Mouse (Mus musculus): ENCODE data around the gene Rbpjl. TPM values are rescaled to one million over a fixed set of nuclear protein-coding genes. Genes with fewer than 3 reads are reported as not detected.

Gene Rbpjl
- polyA plus RNA-seq, 1 experiment = 0.24 TPM

DNA sequence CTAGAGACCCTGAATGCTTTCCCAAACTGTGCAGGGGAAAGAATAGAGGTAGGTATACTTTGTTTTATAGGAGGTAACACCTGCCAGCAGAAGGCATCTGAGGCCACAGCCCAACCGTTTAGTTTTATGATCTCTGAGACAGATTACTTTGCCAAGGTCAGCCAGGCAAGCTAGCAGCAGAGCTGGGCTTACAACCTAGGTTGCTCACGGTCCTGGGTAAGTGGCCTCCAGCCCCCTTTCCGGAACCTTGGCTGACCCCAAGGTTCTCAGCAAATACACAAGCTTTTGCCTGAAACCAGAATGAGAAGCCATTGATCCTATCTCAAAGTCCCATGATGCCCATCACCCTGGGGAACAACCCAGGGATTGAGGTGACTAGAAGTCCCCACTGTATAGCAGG is 31.7 kb downstream of the Rbpjl start:
- no peaks in the 10 kb centered on the region for H3K36me3 ChIP-seq (ENCODE audit: control insufficient read depth, insufficient read depth, low read length)
- TF ChIP-seq POLR2A (IDR thresholded peaks at IDR 0.05; ENCODE audit: control insufficient read depth, extremely low read depth, insufficient read depth, low read length, poor library complexity) (no peak), CTCF (IDR thresholded peaks at IDR 0.05; ENCODE audit: borderline replicate concordance, control insufficient read depth, extremely low read depth, insufficient read depth, low read length, poor library complexity) (no peak)
- no peak overlapping the region for H3K4me3 ChIP-seq (ENCODE audit: control insufficient read depth, insufficient read depth, low read length)
- no peaks in the 10 kb centered on the region for H3K27me3 ChIP-seq (ENCODE audit: control insufficient read depth, insufficient read depth, low read length)
- no peak for DNase-seq
- peaks cover 9% of the 10 kb centered on the region; the same call in 1 of the 2 replicates for H3K4me1 ChIP-seq (replicated peaks; ENCODE audit: control insufficient read depth, insufficient read depth, low read length)
- H3K27ac ChIP-seq (ENCODE audit: control insufficient read depth, insufficient read depth, low read length) = no peak overlapping the region
- WGBS = 76% methylated on average over 3 of the region's 3 CpGs

DNA sequence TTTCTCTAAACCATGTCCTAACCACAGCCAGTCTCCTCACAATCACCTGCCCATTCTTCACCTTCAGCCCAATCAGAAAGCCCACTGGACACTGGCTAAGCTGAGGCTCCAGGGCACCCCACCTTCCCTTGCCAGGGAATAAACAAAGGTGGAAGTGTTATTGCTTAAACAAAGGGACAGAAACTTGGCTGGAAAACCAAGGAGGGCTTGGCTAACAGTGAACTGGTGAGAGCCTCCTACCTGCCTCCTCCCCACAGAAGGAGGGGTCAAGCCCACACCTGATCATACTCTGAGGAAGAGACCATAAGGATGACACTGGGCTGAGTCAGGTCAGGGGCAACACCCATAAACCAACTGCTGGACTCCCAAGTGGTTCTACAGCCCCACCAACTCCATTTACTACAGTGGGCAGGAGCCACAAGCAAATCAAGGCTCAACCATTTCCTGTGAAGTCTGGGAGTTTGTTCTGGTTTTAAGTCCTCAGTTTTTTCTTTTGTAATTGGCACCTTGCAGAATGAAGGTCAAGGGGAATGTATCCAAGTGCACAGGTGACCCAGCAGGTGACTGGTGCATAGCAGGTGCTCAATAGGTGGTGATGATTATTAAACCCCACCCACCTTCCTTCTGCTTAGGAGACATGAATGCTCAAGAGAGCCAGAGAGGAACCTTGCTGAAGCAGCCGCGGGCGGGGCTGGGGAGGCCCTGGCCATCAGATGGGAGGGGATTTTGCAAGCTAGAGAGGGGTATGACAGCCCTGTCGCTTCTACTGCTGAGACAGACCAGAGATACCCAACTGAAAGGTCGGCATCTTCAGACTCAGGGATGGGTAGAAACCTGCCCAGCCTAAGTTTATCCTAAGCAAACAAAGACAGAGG is 32.5 kb downstream of the Rbpjl start:
- Histone ChIP-seq H3K4me1 (replicated peaks; ENCODE audit: control insufficient read depth, insufficient read depth, low read length) (peaks cover 15% of the 10 kb centered on the region), H3K36me3 (ENCODE audit: control insufficient read depth, insufficient read depth, low read length) (no peaks in the 10 kb centered on the region), H3K27me3 (ENCODE audit: control insufficient read depth, insufficient read depth, low read length) (no peaks in the 10 kb centered on the region), H3K27ac (ENCODE audit: control insufficient read depth, insufficient read depth, low read length) (no peak overlapping the region), H3K4me3 (ENCODE audit: control insufficient read depth, insufficient read depth, low read length) (no peak overlapping the region)
- TF ChIP-seq CTCF (IDR thresholded peaks at IDR 0.05; ENCODE audit: borderline replicate concordance, control insufficient read depth, extremely low read depth, insufficient read depth, low read length, poor library complexity) (no peak), POLR2A (IDR thresholded peaks at IDR 0.05; ENCODE audit: control insufficient read depth, extremely low read depth, insufficient read depth, low read length, poor library complexity) (no peak)
- 20% methylated on average over 5 of the region's 5 CpGs for WGBS
- DNase-seq = no peak

GRCm38 (mm10) chr2:164436215-164436913 is 33.4 kb downstream of the Rbpjl start:
- Histone ChIP-seq H3K4me3 (ENCODE audit: control insufficient read depth, insufficient read depth, low read length) (no peak overlapping the region), H3K27ac (ENCODE audit: control insufficient read depth, insufficient read depth, low read length) (no peak overlapping the region), H3K4me1 (replicated peaks; ENCODE audit: control insufficient read depth, insufficient read depth, low read length) (peaks cover 24% of the 10 kb centered on the region), H3K27me3 (ENCODE audit: control insufficient read depth, insufficient read depth, low read length) (no peaks in the 10 kb centered on the region), H3K36me3 (ENCODE audit: control insufficient read depth, insufficient read depth, low read length) (no peaks in the 10 kb centered on the region)
- no peak for DNase-seq
- 60% methylated on average over 8 of the region's 8 CpGs for WGBS
- TF ChIP-seq CTCF (IDR thresholded peaks at IDR 0.05; ENCODE audit: borderline replicate concordance, control insufficient read depth, extremely low read depth, insufficient read depth, low read length, poor library complexity) (no peak), POLR2A (IDR thresholded peaks at IDR 0.05; ENCODE audit: control insufficient read depth, extremely low read depth, insufficient read depth, low read length, poor library complexity) (no peak)

DNA sequence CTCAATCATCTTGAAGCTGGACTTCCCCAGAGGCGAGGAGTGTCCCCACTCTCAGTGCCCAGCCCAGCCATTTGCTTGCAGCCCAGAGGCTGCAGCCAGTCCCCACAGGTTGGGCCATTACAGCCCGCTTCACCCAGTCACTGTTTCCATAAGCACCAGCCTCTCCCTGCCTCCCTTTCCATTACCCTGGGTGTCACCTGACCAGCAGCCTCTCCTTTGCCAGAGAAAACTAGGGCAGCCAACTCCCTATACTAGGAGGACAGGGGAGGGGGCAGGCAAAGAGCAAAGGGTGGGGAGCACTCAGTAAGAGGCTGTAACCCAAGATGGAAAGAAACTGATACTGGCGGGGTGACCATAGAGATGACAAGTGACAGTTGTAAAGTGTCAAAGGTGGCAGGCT is 34.0 kb downstream of the Rbpjl start:
- no peak overlapping the region for H3K27ac ChIP-seq (ENCODE audit: control insufficient read depth, insufficient read depth, low read length)
- H3K27me3 ChIP-seq (ENCODE audit: control insufficient read depth, insufficient read depth, low read length) = no peaks in the 10 kb centered on the region

GRCm38 (mm10) chr2:164437710-164438109 is 34.8 kb downstream of the Rbpjl start:
- Histone ChIP-seq H3K4me3 (ENCODE audit: control insufficient read depth, insufficient read depth, low read length) (no peak overlapping the region), H3K36me3 (ENCODE audit: control insufficient read depth, insufficient read depth, low read length) (no peaks in the 10 kb centered on the region), H3K4me1 (replicated peaks; ENCODE audit: control insufficient read depth, insufficient read depth, low read length) (peaks cover 32% of the 10 kb centered on the region), H3K27ac (ENCODE audit: control insufficient read depth, insufficient read depth, low read length) (no peak overlapping the region), H3K27me3 (ENCODE audit: control insufficient read depth, insufficient read depth, low read length) (no peaks in the 10 kb centered on the region; the same call in 1 of the 2 replicates)
- 53% methylated on average over 6 of the region's 6 CpGs for WGBS
- TF ChIP-seq CTCF (IDR thresholded peaks at IDR 0.05; ENCODE audit: borderline replicate concordance, control insufficient read depth, extremely low read depth, insufficient read depth, low read length, poor library complexity) (no peak), POLR2A (IDR thresholded peaks at IDR 0.05; ENCODE audit: control insufficient read depth, extremely low read depth, insufficient read depth, low read length, poor library complexity) (no peak)
- no peak for DNase-seq

More for the DNA sequence above, 34.0 kb downstream of the Rbpjl start:
- no peak for DNase-seq
- TF ChIP-seq POLR2A (IDR thresholded peaks at IDR 0.05; ENCODE audit: control insufficient read depth, extremely low read depth, insufficient read depth, low read length, poor library complexity) (no peak), CTCF (IDR thresholded peaks at IDR 0.05; ENCODE audit: borderline replicate concordance, control insufficient read depth, extremely low read depth, insufficient read depth, low read length, poor library complexity) (no peak)
- H3K36me3 ChIP-seq (ENCODE audit: control insufficient read depth, insufficient read depth, low read length) = no peaks in the 10 kb centered on the region
- 86% methylated on average over 3 of the region's 3 CpGs for WGBS
- peaks cover 28% of the 10 kb centered on the region for H3K4me1 ChIP-seq (replicated peaks; ENCODE audit: control insufficient read depth, insufficient read depth, low read length)
- H3K4me3 ChIP-seq (ENCODE audit: control insufficient read depth, insufficient read depth, low read length) = no peak overlapping the region

DNA sequence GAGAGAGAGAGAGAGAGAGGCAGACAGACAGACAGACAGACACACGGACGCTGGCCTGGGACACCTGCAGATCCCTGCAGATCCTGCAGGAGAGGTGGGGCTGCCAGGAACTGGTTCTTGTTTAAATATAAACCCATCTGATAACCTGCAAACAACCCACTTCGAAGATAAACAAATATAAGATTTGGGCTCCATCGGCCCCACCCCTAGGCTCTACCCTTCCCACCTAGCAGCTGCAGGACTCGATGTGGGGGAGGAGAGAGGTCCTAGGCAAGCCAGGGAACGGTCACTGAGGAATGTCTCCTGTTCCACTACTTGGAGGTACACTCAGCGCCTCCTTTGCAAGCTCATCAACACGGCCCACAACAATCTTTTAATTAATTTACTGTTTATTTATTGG is 35.3 kb downstream of the Rbpjl start:
- WGBS = 83% methylated on average over 8 of the region's 8 CpGs
- H3K27ac ChIP-seq (ENCODE audit: control insufficient read depth, insufficient read depth, low read length) = no peak overlapping the region
- H3K4me3 ChIP-seq (ENCODE audit: control insufficient read depth, insufficient read depth, low read length) = no peak overlapping the region
- no peak for DNase-seq
- H3K27me3 ChIP-seq (ENCODE audit: control insufficient read depth, insufficient read depth, low read length) = no peaks in the 10 kb centered on the region; the same call in 1 of the 2 replicates
- no peaks in the 10 kb centered on the region for H3K36me3 ChIP-seq (ENCODE audit: control insufficient read depth, insufficient read depth, low read length)
- H3K4me1 ChIP-seq (replicated peaks; ENCODE audit: control insufficient read depth, insufficient read depth, low read length) = peaks cover 36% of the 10 kb centered on the region
- TF ChIP-seq CTCF (IDR thresholded peaks at IDR 0.05; ENCODE audit: borderline replicate concordance, control insufficient read depth, extremely low read depth, insufficient read depth, low read length, poor library complexity) (no peak), POLR2A (IDR thresholded peaks at IDR 0.05; ENCODE audit: control insufficient read depth, extremely low read depth, insufficient read depth, low read length, poor library complexity) (no peak)
